Mouse (Mus musculus): ENCODE data around the gene Jpt2.
"Not testable (repeated sequence)": the region's sequence is repeated elsewhere in the genome, so short reads cannot be mapped to it uniquely, and the experiment has no call there.

Gene Jpt2

DNA sequence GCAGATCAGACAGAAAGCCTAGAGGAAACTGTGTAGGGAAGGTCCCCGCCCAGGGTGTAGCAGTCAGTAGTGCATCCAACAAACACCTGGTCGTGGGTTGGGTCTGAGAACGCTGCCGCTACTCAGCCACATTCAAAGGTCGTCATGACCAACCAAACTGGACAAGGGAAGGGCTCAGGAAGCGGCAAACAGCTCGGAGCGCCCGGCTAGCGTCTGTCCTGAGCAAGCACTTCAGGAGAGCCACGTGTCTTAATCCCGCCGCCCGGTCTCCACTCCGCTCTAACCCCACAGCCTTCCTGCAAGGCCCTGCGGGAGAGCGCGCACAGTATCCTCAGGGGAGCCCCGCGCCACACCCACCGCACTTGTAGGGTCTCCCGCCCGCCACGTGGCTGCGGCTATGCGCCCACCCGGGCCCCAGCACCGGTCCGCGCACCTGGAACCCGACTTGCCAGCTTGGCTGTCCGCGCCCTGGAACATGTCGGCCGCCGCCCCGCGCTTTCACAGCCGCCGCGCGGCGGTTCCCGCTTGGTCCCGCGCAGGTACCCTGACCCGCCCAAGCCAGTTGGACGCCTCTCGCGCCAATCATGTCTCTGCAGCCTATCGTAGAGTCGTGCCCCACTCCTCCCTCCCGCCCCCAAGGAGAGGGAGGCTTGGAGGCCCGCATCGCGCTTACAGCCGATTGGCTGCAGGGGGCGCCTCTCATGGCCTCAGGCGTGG lies at the start of gene Jpt2:
TSS of gene Jpt2 (minus strand) at position 555 of the 717 bp plus-strand sequence.
- peak; percentile 98 to 99 for DNase-seq

GRCm38 (mm10) chr17:25007480-25007879 lies 47.0 kb upstream of the Jpt2 start:
- no peak for DNase-seq

DNA sequence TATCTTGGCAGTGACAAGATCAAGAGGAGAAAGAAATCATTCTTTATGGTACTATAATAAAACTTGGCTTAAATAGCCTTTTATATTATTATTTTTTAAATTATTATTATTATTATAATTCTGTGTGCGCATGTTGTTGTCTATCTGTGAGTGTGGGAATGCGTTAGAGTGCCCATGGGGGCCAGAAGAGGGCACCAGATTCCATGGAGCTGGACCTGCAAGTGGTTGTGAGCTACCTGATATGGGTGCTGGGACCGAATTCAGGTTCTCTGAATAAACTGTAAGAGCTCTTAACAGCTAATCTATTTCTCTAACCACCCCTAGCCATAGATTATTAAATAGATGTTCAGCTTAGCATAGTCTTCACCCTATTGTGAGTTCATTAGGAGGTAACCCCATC lies 44.6 kb upstream of the Jpt2 start:
- no peak for DNase-seq

DNA sequence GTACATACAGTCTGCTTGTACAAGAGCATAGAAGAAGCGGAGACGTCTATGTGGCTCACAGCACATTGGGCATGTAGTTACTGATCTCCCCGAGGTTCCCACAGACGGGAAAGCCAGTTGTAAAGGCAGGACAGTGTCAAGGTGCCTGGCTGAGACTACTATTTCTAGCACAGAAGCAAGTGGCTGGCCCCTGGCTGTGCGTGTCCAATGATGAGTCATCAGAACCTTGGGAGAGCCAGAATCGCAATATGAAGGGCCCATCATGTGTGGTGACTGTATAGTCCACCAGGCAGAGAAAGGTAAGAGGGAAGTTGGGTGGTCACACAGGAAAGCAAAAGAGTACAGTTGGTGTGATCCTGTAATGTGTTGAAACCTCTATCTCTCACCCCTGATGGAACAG lies 34.2 kb upstream of the Jpt2 start:
- no peak for DNase-seq

GRCm38 (mm10) chr17:24987221-24987620 lies 26.7 kb upstream of the Jpt2 start:
- DNase-seq = no peak

- DNase-seq = no peak
Measured at GRCm38 (mm10) chr17:24960852-24961715, 595 bp upstream of the Jpt2 start.

- no peak for DNase-seq
Measured at GRCm38 (mm10) chr17:24959371-24959770, 1.1 kb downstream of the Jpt2 start.

GRCm38 (mm10) chr17:24953291-24953690 lies 7.2 kb downstream of the Jpt2 start:
- DNase-seq = peak; percentile 80 to 91

- DNase-seq = no peak
Measured at GRCm38 (mm10) chr17:24950671-24951070, 9.8 kb downstream of the Jpt2 start.

DNA sequence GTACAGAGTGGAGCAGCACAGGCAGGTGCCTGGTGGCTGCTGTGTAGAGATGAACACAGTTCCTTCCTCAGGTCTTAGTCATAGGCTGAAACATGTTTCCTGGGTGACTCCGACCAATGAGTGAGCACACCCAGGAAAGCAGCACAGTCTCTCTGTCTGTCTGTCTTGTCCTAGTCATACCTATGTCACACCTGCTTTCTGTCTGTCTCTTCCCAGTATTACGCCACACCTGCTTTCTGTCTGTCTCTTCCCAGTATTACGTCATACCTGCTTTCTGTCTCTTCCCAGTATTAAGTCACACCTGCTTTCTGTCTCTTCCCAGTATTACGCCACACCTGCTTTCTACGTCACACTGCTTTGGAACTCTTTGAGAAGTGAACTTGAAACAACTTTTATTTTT lies 12.3 kb downstream of the Jpt2 start:
- DNase-seq = no peak

GRCm38 (mm10) chr17:24943589-24943988 lies 16.9 kb downstream of the Jpt2 start:
- DNase-seq = not testable (repeated sequence)

DNA sequence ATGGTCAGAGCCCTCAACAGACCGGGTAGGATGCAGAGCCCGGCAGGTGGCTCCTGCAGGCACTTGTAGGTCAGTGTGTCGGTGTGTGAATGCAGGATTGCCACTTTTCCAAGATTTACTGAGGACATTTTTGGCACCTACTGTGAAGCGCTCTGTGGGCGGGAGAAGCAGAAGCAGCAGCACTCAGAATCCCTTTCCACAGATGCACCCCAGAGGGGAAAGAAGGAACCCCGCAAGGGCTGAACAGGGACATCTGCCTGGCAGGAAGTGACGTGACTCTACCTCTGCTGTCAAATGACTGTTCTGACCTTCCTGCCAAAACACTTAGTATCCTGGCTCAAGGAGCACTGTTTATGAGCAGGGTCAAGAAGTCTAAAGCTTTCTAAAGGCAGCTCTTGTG lies 17.5 kb downstream of the Jpt2 start:
- no peak for DNase-seq

DNA sequence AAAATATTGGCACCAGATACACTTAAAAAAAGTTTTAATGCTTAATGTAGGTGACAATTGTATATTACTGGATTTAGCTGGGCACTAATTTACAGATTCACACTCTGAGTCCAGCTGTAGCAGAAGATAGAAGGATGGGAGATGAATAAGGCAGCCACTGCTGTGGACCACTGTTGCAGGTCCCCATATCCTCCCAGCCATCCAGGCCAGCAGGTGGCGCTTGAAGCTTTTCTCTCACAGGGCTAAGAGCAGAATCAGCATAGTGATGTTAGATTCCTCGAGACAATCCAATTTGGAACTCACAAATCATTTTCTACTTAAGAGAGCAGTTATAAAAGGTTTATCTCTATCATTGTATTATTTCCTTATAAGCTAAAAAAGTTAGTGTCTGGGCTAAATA lies 18.0 kb downstream of the Jpt2 start:
- DNase-seq = peak; percentile 33 to 68

DNA sequence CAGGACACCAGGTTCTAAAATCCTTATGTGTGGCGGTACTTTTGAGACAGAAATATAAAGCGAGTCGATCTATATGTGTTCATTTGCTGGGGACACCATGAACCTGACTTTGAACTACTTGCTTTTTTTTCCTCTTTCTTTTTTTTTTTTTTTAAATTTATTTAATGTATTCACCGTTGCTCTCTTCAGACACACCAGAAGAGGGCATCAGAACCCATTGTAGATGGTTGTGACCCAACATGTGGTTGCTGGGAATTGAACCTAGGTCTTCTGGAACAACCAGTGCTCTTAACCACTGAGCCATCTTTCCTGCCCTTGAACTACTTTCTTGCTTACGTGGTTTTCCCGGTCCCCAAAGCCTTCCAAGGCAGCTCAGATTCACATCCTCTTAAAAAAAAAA lies 23.2 kb downstream of the Jpt2 start:
- no peak for DNase-seq

- DNase-seq = peak; percentile 92 to 95
Measured at GRCm38 (mm10) chr17:24936259-24937237, 23.9 kb downstream of the Jpt2 start, which contains the start of gene Mapk8ip3. Gene Mapk8ip3 (minus strand): TSS chr17:24936977.

DNA sequence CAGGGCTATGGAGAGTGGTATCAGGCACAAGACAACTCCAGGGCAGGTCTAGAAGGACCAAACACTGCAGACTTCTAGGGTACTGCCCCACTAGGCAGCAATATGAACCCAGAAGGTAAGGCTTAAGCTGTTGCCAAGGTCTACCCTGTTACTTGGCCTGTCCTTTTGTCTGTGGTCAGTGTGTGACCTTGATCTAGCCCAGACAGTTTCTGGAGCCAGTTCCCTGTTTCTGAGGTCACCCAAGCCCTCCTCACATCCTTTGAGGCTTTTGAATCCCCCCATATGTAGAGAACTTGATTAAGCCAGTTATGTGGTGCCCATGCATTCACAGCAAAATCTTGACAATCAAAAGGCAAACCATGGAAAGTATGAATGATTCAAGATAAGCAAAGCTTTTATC lies 24.8 kb downstream of the Jpt2 start:
- DNase-seq = no peak

DNA sequence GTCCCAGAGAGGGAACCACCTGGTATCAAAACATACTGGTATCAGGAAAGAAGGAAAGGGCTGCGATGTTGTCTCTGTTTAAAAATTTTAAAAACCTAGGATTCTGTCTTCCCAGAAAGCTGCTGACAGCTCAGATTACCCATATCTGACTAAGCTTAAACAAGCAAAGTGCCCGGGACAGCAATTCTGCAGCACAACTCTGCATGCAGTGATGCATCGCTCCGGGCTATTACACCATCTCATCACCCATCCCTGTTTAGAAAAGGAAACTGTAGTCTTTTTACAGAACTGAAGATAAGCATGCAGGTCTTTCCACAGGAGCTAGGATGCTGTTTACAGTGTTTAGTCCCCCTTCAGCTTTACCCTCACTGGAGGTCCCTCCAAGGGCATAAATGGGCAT lies 25.6 kb downstream of the Jpt2 start:
- DNase-seq = no peak

DNA sequence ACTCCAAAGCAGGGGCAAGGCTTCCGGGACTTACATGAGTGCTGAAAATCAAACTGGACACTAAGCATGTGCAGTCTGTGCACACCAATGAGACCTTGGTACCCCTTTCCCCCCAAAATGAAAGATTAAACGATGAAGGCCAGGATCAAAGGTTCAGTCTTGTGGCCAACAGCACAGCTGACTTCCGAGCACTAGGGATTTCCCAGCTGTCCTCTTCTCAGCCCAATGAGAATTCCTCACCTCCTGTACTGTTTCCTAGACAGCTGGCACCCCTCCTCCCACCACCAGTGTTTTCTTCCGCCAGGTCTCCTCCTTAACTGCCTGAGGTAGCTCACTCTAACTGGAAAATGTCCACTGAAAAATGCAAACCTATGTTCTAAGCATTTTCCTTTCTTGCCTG lies 27.3 kb downstream of the Jpt2 start:
- no peak for DNase-seq

- peak; percentile 35 to 47 for DNase-seq
Measured at GRCm38 (mm10) chr17:24932431-24932830, 28.1 kb downstream of the Jpt2 start.

GRCm38 (mm10) chr17:24929506-24929905 lies 31.0 kb downstream of the Jpt2 start:
- no peak for DNase-seq

DNA sequence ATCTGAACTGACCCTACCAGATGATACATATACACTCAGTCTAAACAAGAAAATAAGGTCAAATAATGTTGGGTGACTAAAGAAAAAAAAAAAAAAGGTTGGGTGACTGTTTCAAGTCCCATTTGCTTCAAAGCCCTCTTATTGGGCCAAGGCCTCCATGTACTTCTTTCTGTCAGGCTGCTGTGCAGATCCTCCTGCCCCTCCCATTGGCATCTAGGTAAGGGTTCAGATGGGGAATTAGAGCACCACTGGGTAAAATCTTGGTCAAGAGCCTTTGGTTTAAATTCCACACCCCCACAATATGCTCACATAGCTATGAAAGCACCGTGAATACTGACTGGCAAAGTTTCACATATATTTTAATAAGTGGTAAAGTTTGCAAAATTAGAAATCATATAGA lies 37.2 kb downstream of the Jpt2 start:
- no peak for DNase-seq

- DNase-seq = no peak
Measured at GRCm38 (mm10) chr17:24913984-24914383, 46.5 kb downstream of the Jpt2 start.

DNA sequence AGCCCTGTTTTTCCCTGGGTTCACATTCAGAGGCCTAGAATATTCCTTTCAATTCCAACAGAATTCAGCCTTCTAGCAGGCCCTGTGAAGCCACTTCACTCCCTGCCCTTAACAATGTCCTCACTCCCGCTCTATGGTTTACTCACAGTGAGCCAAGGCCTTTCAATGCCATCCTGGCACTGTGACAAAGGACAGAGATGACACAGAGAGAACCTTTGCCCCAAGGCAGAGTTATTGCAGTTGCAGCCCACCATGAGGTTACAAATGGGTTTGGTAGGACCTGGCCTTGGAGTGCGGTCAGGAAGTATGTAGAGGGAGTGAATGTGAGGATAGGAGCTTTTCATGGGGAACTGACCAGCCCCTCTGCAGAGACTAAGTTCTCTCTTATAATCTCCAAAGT lies 52.9 kb downstream of the Jpt2 start:
- DNase-seq = no peak
